Mouse (Mus musculus): ENCODE results near the gene Gm42957. TPM values are rescaled to one million over a fixed set of nuclear protein-coding genes. Genes with fewer than 3 reads are reported as not detected.

Gene Gm42957
- 0.08 and 0.14 TPM in 2 replicates for polyA plus RNA-seq (2016; fragmentation: Nextera tagmentation; extraction: Ambion mirVana)

DNA sequence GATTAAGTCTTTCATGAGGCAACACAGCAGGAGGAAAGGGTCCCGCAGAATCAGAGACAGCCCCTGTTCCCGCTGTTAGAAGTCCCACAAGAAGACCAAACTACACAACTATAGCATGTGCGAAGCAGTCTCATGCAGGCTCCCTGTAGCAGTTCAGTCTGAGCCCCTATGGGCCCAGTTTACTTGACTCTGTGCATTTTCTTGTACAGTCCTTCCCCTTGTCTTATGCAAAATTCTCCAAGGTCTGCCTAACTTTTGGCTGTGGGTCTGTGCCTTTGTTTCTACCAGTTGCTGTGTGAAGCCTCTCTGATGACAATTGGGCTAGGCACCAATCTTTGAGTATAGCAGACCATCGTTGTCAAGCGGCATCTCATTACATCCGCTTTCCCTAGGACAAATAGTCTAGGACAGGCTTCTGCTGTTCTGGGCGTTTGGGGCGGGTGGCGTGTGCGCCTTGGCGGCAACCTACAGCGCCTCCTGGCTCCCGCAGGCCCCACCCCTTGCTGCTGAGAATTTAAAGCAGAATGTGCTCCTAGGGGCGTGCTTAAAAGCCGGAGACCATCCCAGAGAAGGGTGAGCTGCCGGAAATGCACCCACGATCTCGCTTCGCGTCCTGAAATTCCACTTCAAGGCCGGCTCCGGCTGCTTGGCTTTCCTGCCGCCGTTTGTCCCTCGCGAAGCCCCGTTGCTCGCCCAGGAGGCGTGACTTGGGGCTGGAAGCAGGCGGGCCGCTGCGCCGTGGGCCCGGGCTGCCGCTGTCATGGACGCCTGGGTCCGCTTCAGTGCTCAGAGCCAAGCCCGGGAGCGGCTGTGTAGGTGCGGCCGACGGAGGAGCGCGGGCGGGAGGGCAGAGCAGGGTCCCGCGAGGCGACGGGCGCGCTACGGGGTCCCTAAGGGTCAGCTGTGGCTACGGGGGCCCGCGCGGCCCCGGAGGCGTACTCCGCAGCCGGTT is at the start of gene Gm42957, which contains the start of gene Pex11b:
Gm42957 (plus strand) TSS at position 547 of the 952 bp plus-strand sequence.
Pex11b (plus strand) TSS at position 449 of the 952 bp plus-strand sequence.
- peak within 1 kb of the TSS; percentile 81 for H3K4me3 ChIP-seq
- peak within 1 kb of the TSS; percentile 93 for H3K27ac ChIP-seq
- 2% methylated on average over 60 of the region's 60 CpGs for WGBS
- DNase-seq (ENCODE audit: low spot score): peak; percentile 87
- no peaks in the 10 kb centered on the region for H3K9me3 ChIP-seq (replicated peaks)
- H3K4me1 ChIP-seq: peaks cover 30% of the 10 kb centered on the region
- peaks cover 69% of the 10 kb centered on the region for H3K36me3 ChIP-seq
- no peaks in the 10 kb centered on the region for H3K27me3 ChIP-seq (ENCODE audit: low read depth, poor library complexity, severe bottlenecking)

DNA sequence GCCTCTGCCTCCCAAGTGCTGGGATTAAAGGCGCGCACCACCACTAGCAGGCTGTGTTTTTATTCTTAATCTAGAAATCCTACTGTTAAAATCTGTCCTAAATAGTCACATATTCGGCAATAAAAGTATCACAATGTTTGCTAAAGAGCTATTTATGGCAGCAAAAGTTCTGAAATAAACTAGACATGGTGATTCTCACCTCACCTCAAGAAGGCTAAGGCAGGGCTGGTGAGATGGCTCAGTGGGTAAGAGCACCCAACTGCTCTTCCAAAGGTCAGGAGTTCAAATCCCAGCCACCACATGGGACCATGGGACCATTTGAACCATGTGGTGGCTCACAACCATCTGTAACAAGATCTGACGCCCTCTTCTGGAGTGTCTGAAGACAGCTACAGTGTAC is 44.6 kb upstream of the Gm42957 start:
- no peaks in the 10 kb centered on the region for H3K9me3 ChIP-seq (replicated peaks)
- WGBS: 87% methylated on average over 4 of the region's 4 CpGs

DNA sequence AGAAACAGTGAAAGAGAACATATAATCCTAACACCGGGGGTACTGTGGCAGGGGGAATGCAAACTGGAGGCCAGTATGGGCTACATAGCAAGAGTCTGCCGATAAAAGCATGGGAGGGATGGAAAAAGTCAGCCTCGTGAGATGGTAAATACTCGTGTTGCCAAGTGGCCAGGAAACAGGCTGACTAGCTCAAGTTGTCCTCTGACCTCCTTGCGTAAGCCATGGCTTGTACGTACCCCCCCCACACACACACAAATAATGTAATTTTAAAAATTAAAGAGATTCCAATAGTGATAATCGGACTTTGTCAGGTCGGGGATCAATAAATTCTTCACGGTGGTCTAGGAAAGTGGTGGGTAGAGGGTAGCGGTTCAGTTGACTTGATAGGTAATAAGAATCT is 41.9 kb upstream of the Gm42957 start:
- Histone ChIP-seq H3K36me3 (peaks cover 4% of the 10 kb centered on the region; the same call in 1 of the 2 replicates), H3K27me3 (ENCODE audit: low read depth, poor library complexity, severe bottlenecking) (peaks cover 34% of the 10 kb centered on the region), H3K9me3 (replicated peaks) (no peaks in the 10 kb centered on the region), H3K4me3 (peak overlapping the region; percentile 69), H3K27ac (peak overlapping the region; percentile 90), H3K4me1 (peaks cover 36% of the 10 kb centered on the region)
- DNase-seq (ENCODE audit: low spot score): no peak
- 2% methylated on average over 10 of the region's 10 CpGs for WGBS

More for the DNA sequence above, 44.6 kb upstream of the Gm42957 start:
- peaks cover 19% of the 10 kb centered on the region for H3K27me3 ChIP-seq (ENCODE audit: low read depth, poor library complexity, severe bottlenecking)
- H3K36me3 ChIP-seq: peaks cover 4% of the 10 kb centered on the region; the same call in 1 of the 2 replicates
- no peak overlapping the region for H3K4me3 ChIP-seq
- no peak for DNase-seq (ENCODE audit: low spot score)
- H3K27ac ChIP-seq: no peak overlapping the region
- H3K4me1 ChIP-seq: peaks cover 9% of the 10 kb centered on the region

DNA sequence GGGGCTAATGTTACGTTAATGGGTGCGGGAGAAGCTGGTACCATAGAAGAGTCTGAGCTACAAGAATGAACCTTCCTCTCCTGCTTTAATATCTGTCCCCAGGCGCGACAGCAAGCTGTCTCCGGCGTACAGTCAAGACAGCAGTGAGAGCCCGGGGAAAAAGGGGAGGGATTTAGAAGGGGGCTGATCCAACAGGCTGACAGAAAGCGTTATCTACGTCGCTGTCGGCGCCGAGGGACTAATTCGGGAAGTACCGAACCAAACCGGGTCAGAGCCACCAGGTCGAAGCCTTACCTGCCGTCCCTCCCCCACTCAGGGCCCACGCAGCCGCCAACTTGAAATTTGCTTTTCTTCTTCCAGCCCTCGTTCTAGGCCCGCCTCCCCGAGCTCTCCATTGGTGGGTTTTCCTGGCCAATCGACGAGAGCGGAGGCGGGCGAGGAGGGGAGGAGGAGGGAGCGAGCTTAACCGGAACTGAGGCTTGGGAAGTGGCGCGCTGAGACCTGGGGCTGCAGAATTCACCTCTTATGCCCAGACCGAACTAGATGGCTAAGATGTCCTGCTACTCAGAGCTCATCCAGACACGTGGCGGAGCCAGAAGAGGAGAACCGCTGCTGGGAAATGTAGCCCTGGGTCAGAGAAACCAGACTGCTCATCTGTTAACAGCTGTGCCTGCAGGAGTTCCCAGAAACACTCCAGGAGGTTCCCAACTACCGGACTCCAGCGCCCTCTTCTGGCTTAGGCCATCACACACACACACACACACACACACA is 41.3 kb upstream of the Gm42957 start, which contains the start of gene Polr3gl:
Polr3gl (minus strand) TSS at position 392 of the 771 bp plus-strand sequence.
- DNase-seq (ENCODE audit: low spot score): peak; percentile 94
- WGBS: under 1% methylated on average over 38 of the region's 38 CpGs
- peak within 1 kb of the TSS; percentile 90 for H3K27ac ChIP-seq
- peaks cover 4% of the 10 kb centered on the region; the same call in 1 of the 2 replicates for H3K36me3 ChIP-seq
- no peaks in the 10 kb centered on the region for H3K9me3 ChIP-seq (replicated peaks)
- H3K4me3 ChIP-seq: peak within 1 kb of the TSS; percentile 69
- peaks cover 40% of the 10 kb centered on the region for H3K27me3 ChIP-seq (ENCODE audit: low read depth, poor library complexity, severe bottlenecking)
- H3K4me1 ChIP-seq: peaks cover 42% of the 10 kb centered on the region

DNA sequence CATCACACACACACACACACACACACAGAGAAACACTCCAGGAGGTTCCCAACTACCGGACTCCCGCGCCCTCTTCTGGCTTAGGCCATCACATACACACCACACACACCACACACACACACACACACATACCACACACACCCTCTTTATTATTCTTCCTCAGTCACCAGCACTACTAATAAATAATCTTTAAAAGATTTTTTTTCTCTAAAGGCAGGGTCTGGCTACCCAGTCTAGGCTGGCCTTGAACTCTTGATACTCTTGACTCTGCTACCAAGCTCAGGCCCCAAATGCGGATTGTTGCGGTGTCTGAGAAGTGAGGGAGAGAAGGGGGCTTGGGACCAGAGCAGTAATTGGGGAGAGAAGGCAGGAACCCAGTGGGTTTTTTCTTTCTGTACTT is 40.4 kb upstream of the Gm42957 start:
- Histone ChIP-seq H3K27ac (no peak overlapping the region), H3K9me3 (replicated peaks) (no peaks in the 10 kb centered on the region), H3K27me3 (ENCODE audit: low read depth, poor library complexity, severe bottlenecking) (peaks cover 49% of the 10 kb centered on the region), H3K4me3 (no peak overlapping the region), H3K36me3 (peaks cover 4% of the 10 kb centered on the region; the same call in 1 of the 2 replicates), H3K4me1 (peaks cover 47% of the 10 kb centered on the region)
- WGBS: 82% methylated on average over 5 of the region's 5 CpGs
- DNase-seq (ENCODE audit: low spot score): no peak

DNA sequence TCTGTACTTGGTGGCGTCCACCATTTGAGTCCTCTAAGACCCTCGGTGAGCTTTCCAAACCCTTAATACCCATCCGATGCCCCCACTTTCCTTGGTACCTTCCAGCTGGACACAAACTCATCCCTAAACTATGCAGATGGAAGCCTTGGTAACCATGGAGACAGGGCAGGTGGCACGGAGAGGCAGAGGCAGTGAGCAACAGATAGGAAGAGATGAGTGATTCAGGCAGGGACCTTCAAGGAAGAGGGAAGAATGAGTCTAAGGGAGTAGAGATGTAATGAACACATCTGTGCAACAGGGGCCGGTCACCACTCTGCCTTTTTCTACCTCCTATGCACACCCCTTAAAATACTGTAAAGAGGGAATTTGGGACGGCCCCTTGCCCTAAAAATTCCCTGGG is 39.6 kb upstream of the Gm42957 start:
- no peaks in the 10 kb centered on the region for H3K36me3 ChIP-seq
- peaks cover 51% of the 10 kb centered on the region for H3K27me3 ChIP-seq (ENCODE audit: low read depth, poor library complexity, severe bottlenecking)
- no peak overlapping the region for H3K27ac ChIP-seq
- H3K4me1 ChIP-seq: peaks cover 51% of the 10 kb centered on the region
- H3K9me3 ChIP-seq (replicated peaks): no peaks in the 10 kb centered on the region
- no peak for DNase-seq (ENCODE audit: low spot score)
- H3K4me3 ChIP-seq: peak overlapping the region; percentile 67
- 27% methylated on average over 6 of the region's 6 CpGs for WGBS

DNA sequence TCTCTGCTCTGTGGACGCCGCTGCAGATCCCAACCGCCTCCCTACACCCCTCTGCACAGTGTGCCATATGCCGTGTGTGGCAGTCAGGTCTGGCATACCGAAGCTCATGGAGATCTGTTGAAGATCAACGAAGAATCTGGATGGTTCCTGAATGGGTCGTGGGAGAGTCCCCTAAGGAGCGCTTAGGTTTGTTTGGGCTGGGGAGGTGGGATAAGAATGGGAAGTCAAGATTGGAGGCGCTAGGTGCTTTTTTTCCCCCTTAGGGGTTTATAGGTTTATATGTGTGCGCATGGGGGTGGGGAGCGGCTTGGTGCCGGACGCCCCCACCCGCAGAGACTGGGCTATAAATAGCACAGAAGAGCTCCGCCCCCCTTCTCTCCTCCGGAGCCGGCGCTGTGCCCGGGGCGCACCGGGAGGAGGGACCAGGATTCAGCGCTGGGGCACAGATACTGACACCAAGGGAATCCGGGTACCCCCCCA is 39.0 kb upstream of the Gm42957 start, which contains the start of gene Ankrd34a:
Ankrd34a (plus strand) TSS at position 409 of the 480 bp plus-strand sequence.
- H3K27me3 ChIP-seq (ENCODE audit: low read depth, poor library complexity, severe bottlenecking): peaks cover 51% of the 10 kb centered on the region
- DNase-seq (ENCODE audit: low spot score): peak; percentile 44
- H3K27ac ChIP-seq: peak within 1 kb of the TSS; percentile 83
- peaks cover 57% of the 10 kb centered on the region for H3K4me1 ChIP-seq
- 1% methylated on average over 23 of the region's 23 CpGs for WGBS
- no peaks in the 10 kb centered on the region for H3K9me3 ChIP-seq (replicated peaks)
- H3K36me3 ChIP-seq: no peaks in the 10 kb centered on the region
- peak within 1 kb of the TSS; percentile 67 for H3K4me3 ChIP-seq

DNA sequence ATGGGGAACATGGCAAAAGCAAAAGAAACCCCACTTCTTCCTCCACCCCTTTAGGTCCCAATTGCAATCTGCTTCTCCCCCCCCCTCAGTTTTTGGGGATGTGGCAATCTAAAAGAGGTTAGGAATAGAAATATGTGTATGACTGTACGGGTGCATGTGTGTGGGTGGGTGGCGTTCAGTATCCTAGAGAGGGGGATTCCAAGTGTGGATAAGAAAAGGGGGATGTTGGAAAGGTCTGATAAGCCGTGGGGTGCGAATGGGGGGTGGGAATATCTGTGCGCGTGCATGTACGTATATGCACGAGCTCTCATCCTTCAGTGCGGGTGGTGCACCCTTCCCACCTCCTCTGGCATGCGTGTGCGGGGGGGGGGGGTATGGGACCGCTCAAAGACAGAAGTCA is 38.4 kb upstream of the Gm42957 start:
- Histone ChIP-seq H3K4me1 (peaks cover 63% of the 10 kb centered on the region), H3K36me3 (no peaks in the 10 kb centered on the region), H3K27ac (peak overlapping the region; percentile 83), H3K4me3 (peak overlapping the region; percentile 67), H3K9me3 (replicated peaks) (no peaks in the 10 kb centered on the region), H3K27me3 (ENCODE audit: low read depth, poor library complexity, severe bottlenecking) (peaks cover 51% of the 10 kb centered on the region)
- DNase-seq (ENCODE audit: low spot score): no peak
- WGBS: 3% methylated on average over 10 of the region's 12 CpGs

DNA sequence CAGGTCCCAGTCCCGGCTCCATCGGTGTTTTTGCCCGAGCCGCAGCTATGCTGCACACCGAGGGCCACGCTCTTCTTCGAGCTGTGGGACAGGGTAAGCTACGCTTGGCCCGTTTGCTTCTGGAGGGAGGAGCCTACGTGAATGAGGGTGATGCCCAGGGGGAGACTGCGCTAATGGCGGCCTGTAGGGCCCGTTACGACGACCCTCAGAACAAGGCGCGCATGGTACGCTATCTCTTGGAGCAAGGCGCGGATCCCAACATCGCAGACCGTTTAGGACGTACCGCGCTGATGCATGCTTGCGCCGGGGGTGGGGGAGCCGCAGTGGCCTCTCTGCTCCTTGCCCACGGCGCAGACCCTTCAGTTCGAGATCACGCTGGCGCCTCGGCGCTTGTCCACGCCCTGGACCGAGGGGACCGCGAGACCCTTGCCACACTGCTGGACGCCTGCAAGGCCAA is 37.8 kb upstream of the Gm42957 start:
- peak; percentile 66 for DNase-seq (ENCODE audit: low spot score)
- peaks cover 69% of the 10 kb centered on the region for H3K4me1 ChIP-seq
- no peaks in the 10 kb centered on the region for H3K9me3 ChIP-seq (replicated peaks)
- peaks cover 46% of the 10 kb centered on the region for H3K27me3 ChIP-seq (ENCODE audit: low read depth, poor library complexity, severe bottlenecking)
- H3K4me3 ChIP-seq: peak overlapping the region; percentile 67
- no peaks in the 10 kb centered on the region for H3K36me3 ChIP-seq
- peak overlapping the region; percentile 83 for H3K27ac ChIP-seq
- under 1% methylated on average over 40 of the region's 40 CpGs for WGBS

DNA sequence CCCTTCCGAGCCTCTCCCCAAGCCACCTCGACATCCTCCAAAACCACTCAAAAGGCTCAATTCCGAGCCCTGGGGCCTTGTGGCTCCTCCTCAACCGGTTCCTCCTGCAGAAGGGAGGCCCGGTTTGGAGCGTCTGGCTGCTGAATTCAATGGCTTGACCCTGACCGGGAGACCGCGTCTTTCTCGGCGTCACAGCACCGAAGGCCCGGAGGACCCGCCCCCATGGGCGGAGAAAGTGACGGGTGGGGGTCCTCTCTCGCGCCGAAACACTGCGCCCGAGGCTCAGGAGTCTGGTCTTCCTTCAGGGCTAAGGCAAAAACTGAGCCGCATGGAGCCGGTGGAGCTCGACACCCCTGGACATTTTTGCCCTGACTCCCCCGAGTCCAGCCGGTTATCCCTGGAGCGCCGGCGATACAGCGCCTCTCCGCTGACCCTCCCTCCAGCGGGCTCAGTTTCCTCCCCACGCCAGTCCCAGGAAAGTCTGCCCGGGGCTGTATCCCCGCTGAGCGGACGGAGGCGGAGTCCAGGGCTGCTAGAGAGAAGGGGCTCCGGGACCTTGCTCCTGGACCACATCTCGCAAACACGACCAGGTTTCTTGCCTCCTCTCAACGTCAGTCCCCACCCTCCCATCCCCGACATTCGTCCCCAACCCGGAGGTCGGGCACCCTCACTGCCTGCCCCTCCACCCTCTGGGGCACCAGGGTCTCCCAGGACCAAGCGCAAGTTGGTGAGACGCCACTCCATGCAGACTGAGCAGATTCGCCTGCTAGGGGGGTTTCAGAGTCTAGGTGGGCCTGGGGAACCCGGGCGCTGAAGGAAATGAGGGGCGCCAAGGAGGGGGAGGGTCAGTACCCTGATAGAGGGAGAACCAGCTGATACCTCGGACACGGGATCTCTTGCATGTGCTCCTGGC is 36.9 kb upstream of the Gm42957 start:
- H3K4me3 ChIP-seq: peak overlapping the region; percentile 67
- H3K9me3 ChIP-seq (replicated peaks): no peaks in the 10 kb centered on the region
- WGBS: under 1% methylated on average over 54 of the region's 54 CpGs
- peak; percentile 80 for DNase-seq (ENCODE audit: low spot score)
- H3K4me1 ChIP-seq: peaks cover 75% of the 10 kb centered on the region
- peak overlapping the region; percentile 83 for H3K27ac ChIP-seq
- H3K27me3 ChIP-seq (ENCODE audit: low read depth, poor library complexity, severe bottlenecking): peaks cover 42% of the 10 kb centered on the region
- 0 out of 2 replicates have a peak, but pooled peaks cover under 1% of the 10 kb centered on the region for H3K36me3 ChIP-seq

DNA sequence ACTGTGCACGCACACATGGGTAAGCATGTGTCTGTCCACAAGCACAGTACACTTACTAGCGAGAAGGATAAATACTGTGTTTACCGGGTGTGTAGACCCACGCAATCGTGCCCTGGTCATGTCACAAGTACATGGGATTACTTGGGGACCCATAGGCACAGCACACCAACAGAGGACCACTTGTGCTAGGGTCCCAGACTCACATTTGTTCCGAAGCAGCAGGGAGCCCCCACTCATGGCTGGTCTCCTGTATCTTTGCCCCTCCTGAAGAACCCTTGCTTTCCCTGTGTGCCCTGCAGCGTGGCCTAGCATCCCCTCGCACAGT is 36.2 kb upstream of the Gm42957 start:
- no peaks in the 10 kb centered on the region for H3K9me3 ChIP-seq (replicated peaks)
- H3K27me3 ChIP-seq (ENCODE audit: low read depth, poor library complexity, severe bottlenecking): peaks cover 42% of the 10 kb centered on the region
- peaks cover 6% of the 10 kb centered on the region; the same call in 1 of the 2 replicates for H3K36me3 ChIP-seq
- DNase-seq (ENCODE audit: low spot score): peak; percentile 36
- peak overlapping the region; percentile 83; the same call in 1 of the 2 replicates for H3K27ac ChIP-seq
- H3K4me1 ChIP-seq: peaks cover 76% of the 10 kb centered on the region
- H3K4me3 ChIP-seq: peak overlapping the region; percentile 67
- WGBS: 42% methylated on average over 8 of the region's 8 CpGs
